Mouse (Mus musculus) forebrain, embryonic 10.5 days (tissue): ENCODE results near the gene Lsamp. TPM values are rescaled to one million over a fixed set of nuclear protein-coding genes. Genes with fewer than 3 reads are reported as not detected.

ENCODE experiments used
- DNase-seq: peaks from one replicate; pipeline ENCODE4 v3.0.0-alpha.2; 2017; ENCODE audit warnings: low spot score; ENCODE audit errors: extremely low spot score
- H3K27ac ChIP-seq: fragments of 300-500 bp; sonication (generic); 2 replicates; pipeline ENCODE4 v1.5.1; 2016; ENCODE audit warnings: mild to moderate bottlenecking
- H3K27me3 ChIP-seq: fragments of 300-500 bp; sonication (generic); 2 replicates; pipeline ENCODE4 v1.6.1; 2016; ENCODE audit warnings: mild to moderate bottlenecking; ENCODE audit not compliant: poor library complexity, severe bottlenecking
- H3K36me3 ChIP-seq: fragments of 300-500 bp; sonication (generic); replicated peaks from 2 replicates; pipeline ENCODE4 v1.6.1; 2016; ENCODE audit warnings: mild to moderate bottlenecking, moderate library complexity
- H3K4me1 ChIP-seq: fragments of 300-500 bp; sonication (generic); 2 replicates; pipeline ENCODE4 v1.6.1; 2016
- H3K4me3 ChIP-seq: fragments of 300-500 bp; sonication (generic); 2 replicates; pipeline ENCODE4 v1.5.1; 2016; ENCODE audit warnings: mild to moderate bottlenecking, moderate library complexity
- H3K9me3 ChIP-seq: fragments of 300-500 bp; sonication (generic); 2 replicates; pipeline ENCODE4 v1.6.1; 2016; ENCODE audit warnings: mild to moderate bottlenecking, moderate library complexity
- WGBS: fragments of 180-500 bp; shearing (Covaris S2); methylation state at CpG from one replicate; pipeline ENCODE4 v1.1.7; 2016; 5-methylcytosine and 5-hydroxymethylcytosine counted together
- polyA plus RNA-seq: library from polyadenylated mRNA; unstranded; fragments of >200 nt; fragmentation: Nextera tagmentation; extraction: Ambion mirVana; gene quantifications from 2 replicates; pipeline ENCODE4 v1.2.1, GENCODE M21; 2016

Gene Lsamp
- 12.0 and 13.7 TPM in 2 replicates for polyA plus RNA-seq

GRCm38 (mm10) chr16:39984205-39984634 is at the start of gene Lsamp:
Gene Lsamp, plus strand, starts transcription at chr16:39984361.
- Histone ChIP-seq H3K27me3 (peaks cover 15% of the 10 kb centered on the region), H3K9me3 (no peaks in the 10 kb centered on the region), H3K4me1 (peaks cover 7% of the 10 kb centered on the region), H3K36me3 (no peaks in the 10 kb centered on the region), H3K4me3 (peak within 1 kb of the TSS; percentile 68), H3K27ac (peak within 1 kb of the TSS; percentile 72)
- peak; percentile 82 for DNase-seq
- under 1% methylated on average over 24 of the region's 24 CpGs for WGBS

GRCm38 (mm10) chr16:39957686-39958085 is 26.5 kb upstream of the Lsamp start:
- Histone ChIP-seq H3K9me3 (no peaks in the 10 kb centered on the region), H3K27me3 (no peaks in the 10 kb centered on the region), H3K4me3 (no peak overlapping the region), H3K27ac (no peak overlapping the region), H3K36me3 (no peaks in the 10 kb centered on the region), H3K4me1 (no peaks in the 10 kb centered on the region)
- DNase-seq: no peak
- 87% methylated on average over 2 of the region's 2 CpGs for WGBS

- Histone ChIP-seq H3K27me3 (no peaks in the 10 kb centered on the region), H3K9me3 (no peaks in the 10 kb centered on the region), H3K4me3 (no peak overlapping the region), H3K27ac (no peak overlapping the region), H3K36me3 (no peaks in the 10 kb centered on the region), H3K4me1 (no peaks in the 10 kb centered on the region)
- DNase-seq: no peak
- 91% methylated on average over 1 of the region's 1 CpGs for WGBS
Observed at GRCm38 (mm10) chr16:39972712-39973111, 11.4 kb upstream of the Lsamp start.

GRCm38 (mm10) chr16:39984635-39985291 is 602 bp downstream of the Lsamp start:
- H3K4me3 ChIP-seq: peak overlapping the region; percentile 68
- no peaks in the 10 kb centered on the region for H3K9me3 ChIP-seq
- WGBS: 1% methylated on average over 28 of the region's 29 CpGs
- H3K27ac ChIP-seq: peak overlapping the region; percentile 72
- peaks cover 15% of the 10 kb centered on the region for H3K27me3 ChIP-seq
- no peaks in the 10 kb centered on the region for H3K36me3 ChIP-seq
- H3K4me1 ChIP-seq: peaks cover 7% of the 10 kb centered on the region
- peak; percentile 65 for DNase-seq

- Histone ChIP-seq H3K27ac (no peak overlapping the region), H3K36me3 (no peaks in the 10 kb centered on the region), H3K27me3 (peaks cover 15% of the 10 kb centered on the region), H3K9me3 (no peaks in the 10 kb centered on the region), H3K4me3 (no peak overlapping the region), H3K4me1 (peaks cover 7% of the 10 kb centered on the region)
- no peak for DNase-seq
- 59% methylated on average over 2 of the region's 2 CpGs for WGBS
Observed at GRCm38 (mm10) chr16:39988466-39988865, 4.3 kb downstream of the Lsamp start.

- H3K9me3 ChIP-seq: no peaks in the 10 kb centered on the region
- no peaks in the 10 kb centered on the region for H3K36me3 ChIP-seq
- H3K4me1 ChIP-seq: no peaks in the 10 kb centered on the region
- H3K27ac ChIP-seq: no peak overlapping the region
- no peaks in the 10 kb centered on the region for H3K27me3 ChIP-seq
- 94% methylated on average over 5 of the region's 5 CpGs for WGBS
- no peak overlapping the region for H3K4me3 ChIP-seq
- DNase-seq: no peak
Observed at GRCm38 (mm10) chr16:39994821-39995220, 10.7 kb downstream of the Lsamp start.

- Histone ChIP-seq H3K4me1 (no peaks in the 10 kb centered on the region), H3K4me3 (no peak overlapping the region), H3K27ac (no peak overlapping the region), H3K36me3 (no peaks in the 10 kb centered on the region), H3K27me3 (no peaks in the 10 kb centered on the region), H3K9me3 (no peaks in the 10 kb centered on the region)
- 76% methylated on average over 2 of the region's 2 CpGs for WGBS
- no peak for DNase-seq
Observed at GRCm38 (mm10) chr16:40008800-40009199, 24.6 kb downstream of the Lsamp start.

- 56% methylated on average over 1 of the region's 1 CpGs for WGBS
- H3K9me3 ChIP-seq: no peaks in the 10 kb centered on the region
- no peaks in the 10 kb centered on the region for H3K36me3 ChIP-seq
- no peaks in the 10 kb centered on the region for H3K27me3 ChIP-seq
- DNase-seq: no peak
- no peak overlapping the region for H3K27ac ChIP-seq
- no peaks in the 10 kb centered on the region for H3K4me1 ChIP-seq
- no peak overlapping the region for H3K4me3 ChIP-seq
Observed at GRCm38 (mm10) chr16:40011106-40011505, 26.9 kb downstream of the Lsamp start.

GRCm38 (mm10) chr16:40022611-40023010 is 38.5 kb downstream of the Lsamp start:
- DNase-seq: no peak
- H3K36me3 ChIP-seq: no peaks in the 10 kb centered on the region
- no peaks in the 10 kb centered on the region for H3K4me1 ChIP-seq
- no peak overlapping the region for H3K27ac ChIP-seq
- 92% methylated on average over 3 of the region's 3 CpGs for WGBS
- no peak overlapping the region for H3K4me3 ChIP-seq
- no peaks in the 10 kb centered on the region for H3K27me3 ChIP-seq
- H3K9me3 ChIP-seq: no peaks in the 10 kb centered on the region

GRCm38 (mm10) chr16:40036719-40037118 is 52.6 kb downstream of the Lsamp start:
- no peaks in the 10 kb centered on the region for H3K4me1 ChIP-seq
- no peaks in the 10 kb centered on the region for H3K9me3 ChIP-seq
- H3K36me3 ChIP-seq: no peaks in the 10 kb centered on the region
- no peak overlapping the region for H3K27ac ChIP-seq
- H3K4me3 ChIP-seq: no peak overlapping the region
- no peak for DNase-seq
- 92% methylated on average over 1 of the region's 1 CpGs for WGBS
- no peaks in the 10 kb centered on the region for H3K27me3 ChIP-seq

- 89% methylated on average over 2 of the region's 2 CpGs for WGBS
- no peaks in the 10 kb centered on the region for H3K9me3 ChIP-seq
Observed at GRCm38 (mm10) chr16:40059546-40059945, 75.4 kb downstream of the Lsamp start.

GRCm38 (mm10) chr16:40059968-40060367 is 75.8 kb downstream of the Lsamp start:
- H3K4me1 ChIP-seq: no peaks in the 10 kb centered on the region
- H3K27ac ChIP-seq: no peak overlapping the region
- 88% methylated on average over 1 of the region's 1 CpGs for WGBS
- no peaks in the 10 kb centered on the region for H3K27me3 ChIP-seq
- no peaks in the 10 kb centered on the region for H3K9me3 ChIP-seq
- no peak overlapping the region for H3K4me3 ChIP-seq
- no peak for DNase-seq
- H3K36me3 ChIP-seq: no peaks in the 10 kb centered on the region

More at GRCm38 (mm10) chr16:40059546-40059945, 75.4 kb downstream of the Lsamp start:
- Histone ChIP-seq H3K27ac (no peak overlapping the region), H3K4me1 (no peaks in the 10 kb centered on the region), H3K27me3 (no peaks in the 10 kb centered on the region), H3K4me3 (no peak overlapping the region), H3K36me3 (no peaks in the 10 kb centered on the region)
- no peak for DNase-seq

- Histone ChIP-seq H3K27me3 (no peaks in the 10 kb centered on the region), H3K27ac (no peak overlapping the region), H3K9me3 (no peaks in the 10 kb centered on the region), H3K4me3 (no peak overlapping the region), H3K4me1 (no peaks in the 10 kb centered on the region), H3K36me3 (no peaks in the 10 kb centered on the region)
- 82% methylated on average over 2 of the region's 2 CpGs for WGBS
- DNase-seq: no peak
Observed at GRCm38 (mm10) chr16:40060491-40060890, 76.3 kb downstream of the Lsamp start.
